Mouse (Mus musculus) olfactory bulb, adult 2 months (tissue): ENCODE results near the gene Mfsd12.

ENCODE experiments used
- CTCF ChIP-seq: fragments of 200-500 bp; IDR thresholded peaks from 2 replicates; pipeline ENCODE4 v1.5.1; 2012; ENCODE audit warnings: low read depth, mild to moderate bottlenecking, low read length, moderate library complexity; ENCODE audit not compliant: insufficient read depth
- POLR2A ChIP-seq: fragments of 200-500 bp; IDR thresholded peaks from 2 replicates; pipeline ENCODE4 v1.6.1; 2012; ENCODE audit warnings: mild to moderate bottlenecking, low read depth, low read length, moderate library complexity; ENCODE audit not compliant: insufficient read depth

DNA sequence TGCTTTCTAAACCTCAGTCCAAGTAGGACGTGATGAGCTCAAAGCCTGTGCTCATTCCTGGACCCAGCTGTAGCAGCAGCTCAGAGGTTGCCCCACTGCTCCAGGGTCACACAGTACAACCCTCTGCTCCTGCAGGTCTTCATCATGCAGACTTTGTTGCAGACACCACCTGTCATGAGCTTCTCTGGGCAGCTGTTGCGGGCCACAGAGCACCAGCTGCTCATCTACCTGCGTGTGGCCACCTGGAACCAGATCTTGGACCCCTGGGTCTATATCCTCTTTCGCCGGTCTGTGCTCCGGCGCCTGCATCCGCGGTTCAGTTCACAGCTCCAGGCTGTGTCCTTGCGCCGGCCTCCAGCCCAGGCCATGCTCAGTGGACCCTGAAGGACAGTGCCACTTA, 23.0 kb upstream of the Mfsd12 start:
- TF ChIP-seq CTCF (no peak), POLR2A (no peak)
